In genomic region chr17:71002081-71002743, GRCm38 (mm10) we compare ENCODE assay signal across 8 mouse cellular contexts. TPM values are rescaled to one million over a fixed set of nuclear protein-coding genes. Genes with fewer than 3 reads are reported as not detected.
DNase-seq lines count a peak whose midpoint lies in the region; ATAC-seq lines count a peak whose summit lies in the region.

Gene Myom1 (plus strand): TSS chr17:71002633.

- peaks cover 21% of the 10 kb centered on the region for H3K4me1 ChIP-seq in hindbrain, embryonic 15.5 days (replicated peaks)

- DNase-seq in T-cell, adult 2 months (ENCODE audit: low spot score): peak; percentile 98
- DNase-seq in cerebellum, postnatal 36 days: peak; percentile 92 to 96
- DNase-seq in frontal cortex, postnatal 36 days (ENCODE audit: low spot score in 2 of 2): peak; percentile 96 to 97
- peak; percentile 96 for DNase-seq in left cerebral cortex, adult 11 months (ENCODE audit: low spot score)
- peak; percentile 100 for DNase-seq in lung, postnatal 4 days
- peak; percentile 95 for DNase-seq in retina, postnatal 7 days (ENCODE audit: low read depth, low spot score)
- DNase-seq in urinary bladder, adult 2 months (ENCODE audit: low spot score): peak; percentile 98

- peak within 1 kb of the TSS; percentile 77 for H3K9ac ChIP-seq in hindbrain, embryonic 15.5 days

- WGBS in hindbrain, embryonic 15.5 days: under 1% methylated on average over 63 of the region's 65 CpGs

- H3K27ac ChIP-seq in hindbrain, embryonic 15.5 days (replicated peaks): peak within 1 kb of the TSS; percentile 98

- H3K9me3 ChIP-seq in hindbrain, embryonic 15.5 days: no peaks in the 10 kb centered on the region

- H3K4me3 ChIP-seq in hindbrain, embryonic 15.5 days: peak within 1 kb of the TSS; percentile 100

- no peaks in the 10 kb centered on the region for H3K36me3 ChIP-seq in hindbrain, embryonic 15.5 days

- ATAC-seq in hindbrain, embryonic 15.5 days (ENCODE audit: low FRiP score, low read depth): peak; percentile 97

- peak within 1 kb of the TSS; percentile 91 for H3K4me2 ChIP-seq in hindbrain, embryonic 15.5 days

- no peaks in the 10 kb centered on the region for H3K27me3 ChIP-seq in hindbrain, embryonic 15.5 days

RNA-seq across cellular contexts. Expression of gene Myom1, which starts in this region (rescaled TPM):
- 1.6 TPM in 2 replicates for polyA plus RNA-seq in hindbrain, embryonic 15.5 days (2015; fragmentation: Nextera tagmentation; extraction: Ambion mirVana)
- 110 and 137 TPM in 2 replicates for polyA plus RNA-seq in urinary bladder, adult 2 months (2012; rRNA removed)

Comparison
In these comparisons a context has a peak if more than half of its experiments do, and no peak if none do; other contexts are left out.
1. Peak in every context shown above with its lines: DNase-seq, ATAC-seq, H3K4me3 ChIP-seq and H3K27ac ChIP-seq.
2. RNA of gene Myom1 (polyA plus RNA-seq): 110 to 137 TPM in urinary bladder, adult 2 months; 1.6 TPM in hindbrain, embryonic 15.5 days; every median in the first group is over 10 times any median in the second.